Mouse (Mus musculus) layer of hippocampus, adult 11-12 months (tissue): Measurements from ENCODE around the gene Scd1.

Source experiments
- DNase-seq: peaks from one replicate; pipeline ENCODE4 v3.0.0; 2022; ENCODE audit warnings: low spot score

The Scd1 gene

GRCm38 (mm10) chr19:44407341-44408222 is at the start of gene Scd1:
TSS of gene Scd1 (minus strand) at chr19:44407879.
- peak; percentile 77 for DNase-seq

- no peak for DNase-seq
Observed at GRCm38 (mm10) chr19:44455356-44455755, 47.7 kb upstream of the Scd1 start.

- no peak for DNase-seq
Observed at GRCm38 (mm10) chr19:44454862-44455261, 47.2 kb upstream of the Scd1 start.

GRCm38 (mm10) chr19:44447927-44448326 is 40.2 kb upstream of the Scd1 start:
- DNase-seq, result no peak

GRCm38 (mm10) chr19:44445755-44446154 is 38.1 kb upstream of the Scd1 start:
- DNase-seq, result no peak

GRCm38 (mm10) chr19:44439302-44439701 is 31.6 kb upstream of the Scd1 start:
- no peak for DNase-seq

GRCm38 (mm10) chr19:44437975-44438374 is 30.3 kb upstream of the Scd1 start:
- no peak for DNase-seq

- DNase-seq, result no peak
Observed at GRCm38 (mm10) chr19:44432084-44432483, 24.4 kb upstream of the Scd1 start.

GRCm38 (mm10) chr19:44427721-44428120 is 20.0 kb upstream of the Scd1 start:
- DNase-seq, result no peak

- no peak for DNase-seq
Observed at GRCm38 (mm10) chr19:44422051-44422631, 14.5 kb upstream of the Scd1 start.

- DNase-seq, result no peak
Observed at GRCm38 (mm10) chr19:44419530-44419929, 11.9 kb upstream of the Scd1 start.

- DNase-seq, result peak; percentile 80
Observed at GRCm38 (mm10) chr19:44418945-44419344, 11.3 kb upstream of the Scd1 start.

GRCm38 (mm10) chr19:44418544-44418943 is 10.9 kb upstream of the Scd1 start:
- no peak for DNase-seq

- DNase-seq, result no peak
Observed at GRCm38 (mm10) chr19:44418061-44418460, 10.4 kb upstream of the Scd1 start.

- DNase-seq, result no peak
Observed at GRCm38 (mm10) chr19:44417448-44417847, 9.8 kb upstream of the Scd1 start.

GRCm38 (mm10) chr19:44416240-44416639 is 8.6 kb upstream of the Scd1 start:
- DNase-seq, result no peak

- no peak for DNase-seq
Observed at GRCm38 (mm10) chr19:44415464-44415863, 7.8 kb upstream of the Scd1 start.

GRCm38 (mm10) chr19:44410269-44410992 is 2.8 kb upstream of the Scd1 start:
- no peak for DNase-seq

- no peak for DNase-seq
Observed at GRCm38 (mm10) chr19:44408595-44408994, 916 bp upstream of the Scd1 start.

GRCm38 (mm10) chr19:44408223-44408545 is 505 bp upstream of the Scd1 start:
- DNase-seq, result peak; percentile 61

- DNase-seq, result no peak
Observed at GRCm38 (mm10) chr19:44403546-44403945, 4.1 kb downstream of the Scd1 start.

- no peak for DNase-seq
Observed at GRCm38 (mm10) chr19:44400484-44401197, 7.0 kb downstream of the Scd1 start.
